Mouse (Mus musculus): Measurements from ENCODE around the gene Ube2q2. TPM values are rescaled to one million over a fixed set of nuclear protein-coding genes. Genes with fewer than 3 reads are reported as not detected.
"Not testable (repeated sequence)": the region's sequence is repeated elsewhere in the genome, so short reads cannot be mapped to it uniquely, and the experiment has no call there.

The Ube2q2 gene
- total and polyA plus RNA-seq, 3 experiments: 31.6 to 90.6 (median 74.3) TPM

GRCm38 (mm10) chr9:55240852-55241251 lies 92.2 kb downstream of the Ube2q2 start:
- peaks cover 18% of the 10 kb centered on the region for H3K27me3 ChIP-seq (ENCODE audit: insufficient read depth, low read length)
- DNase-seq (ENCODE audit: low spot score): no peak
- H3K9me3 ChIP-seq (replicated peaks): no peaks in the 10 kb centered on the region
- no peak for ATAC-seq (ENCODE audit: extremely low read depth, insufficient number of reproducible peaks, low FRiP score, poor library complexity, severe bottlenecking)
- no peaks in the 10 kb centered on the region for H3K36me3 ChIP-seq (replicated peaks)
- H3K4me1 ChIP-seq (ENCODE audit: insufficient read depth, low read depth, low read length): no peaks in the 10 kb centered on the region
- H3K4me3 ChIP-seq (ENCODE audit: low read depth, low read length): no peak overlapping the region
- no peak for TF ChIP-seq GATA2 (IDR thresholded peaks at IDR 0.05; ENCODE audit: borderline replicate concordance, low read depth, low read length)
- no peak for TF ChIP-seq GATA1 (IDR thresholded peaks at IDR 0.05; ENCODE audit: borderline replicate concordance, low read length)
- TF ChIP-seq CTCF (IDR thresholded peaks at IDR 0.05; ENCODE audit: low read depth, low read length): no peak
- TF ChIP-seq POLR2AphosphoS5 (IDR thresholded peaks at IDR 0.05; ENCODE audit: insufficient replicate concordance, low read depth, low read length): no peak
- TF ChIP-seq TAL1 (conservative IDR thresholded peaks at IDR 0.05; ENCODE audit: low read depth, low read length): no peak

GRCm38 (mm10) chr9:55241863-55242685 lies 93.4 kb downstream of the Ube2q2 start:
- Histone ChIP-seq H3K9me3 (replicated peaks) (no peaks in the 10 kb centered on the region), H3K36me3 (replicated peaks) (no peaks in the 10 kb centered on the region), H3K4me3 (ENCODE audit: low read depth, low read length) (no peak overlapping the region), H3K4me1 (ENCODE audit: insufficient read depth, low read depth, low read length) (no peaks in the 10 kb centered on the region), H3K27me3 (ENCODE audit: insufficient read depth, low read length) (peaks cover 18% of the 10 kb centered on the region)
- TF ChIP-seq POLR2AphosphoS5 (IDR thresholded peaks at IDR 0.05; ENCODE audit: insufficient replicate concordance, low read depth, low read length): no peak
- TF ChIP-seq GATA1 (IDR thresholded peaks at IDR 0.05; ENCODE audit: borderline replicate concordance, low read length): no peak
- no peak for TF ChIP-seq CTCF (IDR thresholded peaks at IDR 0.05; ENCODE audit: low read depth, low read length)
- TF ChIP-seq TAL1 (conservative IDR thresholded peaks at IDR 0.05; ENCODE audit: low read depth, low read length): no peak
- TF ChIP-seq GATA2 (IDR thresholded peaks at IDR 0.05; ENCODE audit: borderline replicate concordance, low read depth, low read length): no peak
- DNase-seq (ENCODE audit: low spot score) (no peak), ATAC-seq (ENCODE audit: extremely low read depth, insufficient number of reproducible peaks, low FRiP score, poor library complexity, severe bottlenecking) (no peak)

GRCm38 (mm10) chr9:55243280-55243679 lies 94.6 kb downstream of the Ube2q2 start:
- Histone ChIP-seq H3K36me3 (replicated peaks) (no peaks in the 10 kb centered on the region), H3K4me1 (ENCODE audit: insufficient read depth, low read depth, low read length) (no peaks in the 10 kb centered on the region), H3K4me3 (ENCODE audit: low read depth, low read length) (no peak overlapping the region), H3K27me3 (ENCODE audit: insufficient read depth, low read length) (peaks cover 13% of the 10 kb centered on the region), H3K9me3 (replicated peaks) (no peaks in the 10 kb centered on the region)
- TF ChIP-seq POLR2AphosphoS5 (IDR thresholded peaks at IDR 0.05; ENCODE audit: insufficient replicate concordance, low read depth, low read length): no peak
- TF ChIP-seq TAL1 (conservative IDR thresholded peaks at IDR 0.05; ENCODE audit: low read depth, low read length): no peak
- TF ChIP-seq CTCF (IDR thresholded peaks at IDR 0.05; ENCODE audit: low read depth, low read length): no peak
- TF ChIP-seq GATA2 (IDR thresholded peaks at IDR 0.05; ENCODE audit: borderline replicate concordance, low read depth, low read length): no peak
- no peak for TF ChIP-seq GATA1 (IDR thresholded peaks at IDR 0.05; ENCODE audit: borderline replicate concordance, low read length)
- no peak for DNase-seq (ENCODE audit: low spot score)
- no peak for ATAC-seq (ENCODE audit: extremely low read depth, insufficient number of reproducible peaks, low FRiP score, poor library complexity, severe bottlenecking)

- DNase-seq (ENCODE audit: low spot score) (no peak), ATAC-seq (ENCODE audit: extremely low read depth, insufficient number of reproducible peaks, low FRiP score, poor library complexity, severe bottlenecking) (no peak)
- H3K36me3 ChIP-seq (replicated peaks): no peaks in the 10 kb centered on the region
- TF ChIP-seq GATA2 (IDR thresholded peaks at IDR 0.05; ENCODE audit: borderline replicate concordance, low read depth, low read length): no peak
- TF ChIP-seq GATA1 (IDR thresholded peaks at IDR 0.05; ENCODE audit: borderline replicate concordance, low read length): no peak
- no peak for TF ChIP-seq CTCF (IDR thresholded peaks at IDR 0.05; ENCODE audit: low read depth, low read length)
- TF ChIP-seq POLR2AphosphoS5 (IDR thresholded peaks at IDR 0.05; ENCODE audit: insufficient replicate concordance, low read depth, low read length): no peak
- TF ChIP-seq TAL1 (conservative IDR thresholded peaks at IDR 0.05; ENCODE audit: low read depth, low read length): no peak
- H3K27me3 ChIP-seq (ENCODE audit: insufficient read depth, low read length): peaks cover 10% of the 10 kb centered on the region
- no peaks in the 10 kb centered on the region for H3K9me3 ChIP-seq (replicated peaks)
- H3K4me1 ChIP-seq (ENCODE audit: insufficient read depth, low read depth, low read length): no peaks in the 10 kb centered on the region
- H3K4me3 ChIP-seq (ENCODE audit: low read depth, low read length): no peak overlapping the region
Measured at GRCm38 (mm10) chr9:55244079-55244478, 95.4 kb downstream of the Ube2q2 start.

GRCm38 (mm10) chr9:55245057-55245750 lies 96.5 kb downstream of the Ube2q2 start:
- not testable (repeated sequence) for H3K36me3 ChIP-seq (replicated peaks); H3K4me1 ChIP-seq (ENCODE audit: insufficient read depth, low read depth, low read length); ATAC-seq (ENCODE audit: extremely low read depth, insufficient number of reproducible peaks, low FRiP score, poor library complexity, severe bottlenecking); H3K4me3 ChIP-seq (ENCODE audit: low read depth, low read length); DNase-seq (ENCODE audit: low spot score); H3K9me3 ChIP-seq (replicated peaks)
- peaks cover 11% of the 10 kb centered on the region for H3K27me3 ChIP-seq (ENCODE audit: insufficient read depth, low read length)

GRCm38 (mm10) chr9:55246440-55246839 lies 97.8 kb downstream of the Ube2q2 start:
- Histone ChIP-seq H3K4me1 (ENCODE audit: insufficient read depth, low read depth, low read length) (no peaks in the 10 kb centered on the region), H3K36me3 (replicated peaks) (no peaks in the 10 kb centered on the region), H3K9me3 (replicated peaks) (no peaks in the 10 kb centered on the region), H3K4me3 (ENCODE audit: low read depth, low read length) (no peak overlapping the region), H3K27me3 (ENCODE audit: insufficient read depth, low read length) (peaks cover 12% of the 10 kb centered on the region)
- no peak for ATAC-seq (ENCODE audit: extremely low read depth, insufficient number of reproducible peaks, low FRiP score, poor library complexity, severe bottlenecking)
- no peak for TF ChIP-seq TAL1 (conservative IDR thresholded peaks at IDR 0.05; ENCODE audit: low read depth, low read length)
- no peak for TF ChIP-seq POLR2AphosphoS5 (IDR thresholded peaks at IDR 0.05; ENCODE audit: insufficient replicate concordance, low read depth, low read length)
- TF ChIP-seq CTCF (IDR thresholded peaks at IDR 0.05; ENCODE audit: low read depth, low read length): no peak
- no peak for TF ChIP-seq GATA2 (IDR thresholded peaks at IDR 0.05; ENCODE audit: borderline replicate concordance, low read depth, low read length)
- no peak for TF ChIP-seq GATA1 (IDR thresholded peaks at IDR 0.05; ENCODE audit: borderline replicate concordance, low read length)
- no peak for DNase-seq (ENCODE audit: low spot score)

Measured in G1E (cell line).